Mouse (Mus musculus) cortical plate, adult 2 months (tissue): ENCODE data around the gene Olfr772.

ENCODE experiments used
- CTCF ChIP-seq: fragments of 200-500 bp; IDR thresholded peaks from 2 replicates; pipeline ENCODE4 v1.5.1; 2011; ENCODE audit warnings: mild to moderate bottlenecking, control low read depth, low read length; ENCODE audit not compliant: insufficient read depth; ENCODE audit errors: extremely low read depth
- POLR2A ChIP-seq: fragments of 200-500 bp; IDR thresholded peaks from 2 replicates; pipeline ENCODE4 v1.6.1; 2011; ENCODE audit warnings: mild to moderate bottlenecking, low read length, control low read depth; ENCODE audit not compliant: insufficient read depth; ENCODE audit errors: extremely low read depth

DNA sequence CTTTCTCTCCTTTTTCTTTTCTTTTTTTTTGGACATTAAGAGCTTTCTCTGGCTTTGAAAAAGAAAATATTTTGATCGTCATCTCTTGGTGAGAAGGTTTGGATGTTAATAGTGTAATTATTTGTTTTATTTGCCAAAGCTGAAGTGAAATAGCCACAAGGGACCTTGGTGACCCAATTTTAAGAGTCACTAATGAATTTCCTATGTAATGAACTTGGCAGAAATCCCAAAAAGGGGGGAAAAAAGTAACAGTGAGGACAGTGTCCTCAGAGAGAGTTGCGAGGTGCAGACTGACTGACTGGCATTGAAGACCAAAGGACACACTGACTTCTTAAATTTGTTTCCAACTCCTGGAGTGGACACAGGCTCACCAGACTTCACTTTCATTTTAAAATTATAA, 38.8 kb downstream of the Olfr772 start, which contains the start of gene Olfr770:
- TF ChIP-seq CTCF (no peak), POLR2A (no peak)
